Mouse (Mus musculus): ENCODE measurements at regions not wholly inside any gene's neighbourhood (a gene's known extent, or its start where the extent isn't known, plus 50 kb on each side); places are given as distances from the start of the nearest gene placed in this dataset.

- no peak for TF ChIP-seq CTCF (conservative IDR thresholded peaks at IDR 0.05; ENCODE audit: low read length)
- TF ChIP-seq POU5F1 (IDR thresholded peaks at IDR 0.05; ENCODE audit: borderline replicate concordance, low read length): no peak
- no peak for TF ChIP-seq NANOG (IDR thresholded peaks at IDR 0.05; ENCODE audit: borderline replicate concordance, low read length)
These were observed 105.8 kb downstream of the Tomm20 start for GRCm38 (mm10) chr8:126839712-126840355.

Data from E14TG2a.4 (cell line).